Mouse (Mus musculus): ENCODE measurements at regions not wholly inside any gene's neighbourhood (a gene's known extent, or its start where the extent isn't known, plus 50 kb on each side); places are given as distances from the start of the nearest gene placed in this dataset.

DNA sequence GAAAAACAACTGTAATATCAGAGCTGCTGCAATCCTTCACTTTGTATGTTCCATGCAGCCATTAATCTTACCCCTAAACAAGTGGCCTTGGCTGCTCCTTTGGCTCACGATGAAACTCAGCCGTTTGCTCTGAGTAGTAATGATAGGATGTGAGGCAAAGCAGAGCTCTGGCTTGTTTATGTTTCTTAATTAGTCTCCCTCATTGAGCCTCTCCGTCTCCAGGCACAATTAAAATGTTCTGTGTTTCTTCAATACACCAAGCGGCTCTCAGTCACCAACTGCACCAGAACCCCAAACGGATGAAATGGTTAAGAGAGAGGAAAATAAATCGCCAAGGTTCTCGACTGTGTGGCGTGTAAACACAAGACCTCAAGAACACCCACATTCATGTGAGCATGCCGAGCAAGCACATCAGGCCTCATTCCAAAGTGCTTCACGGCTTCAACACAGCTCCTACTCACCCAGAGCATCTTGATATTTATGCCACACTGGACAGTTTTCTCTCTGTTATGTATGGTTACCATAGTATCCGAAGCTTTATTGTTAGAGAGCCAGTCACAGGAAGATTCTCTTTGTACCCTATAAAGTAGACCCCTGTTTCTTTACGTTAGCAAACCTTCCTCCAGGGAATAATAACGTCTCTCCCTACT is 280.4 kb downstream of the Lyplal1 start:
- TF ChIP-seq CTCF (IDR thresholded peaks at IDR 0.05; ENCODE audit: low read depth, low read length), result no peak
- TF ChIP-seq POLR2A (IDR thresholded peaks at IDR 0.05; ENCODE audit: extremely low read depth, insufficient read depth, low read length), result no peak

All from liver, adult 2 months (tissue).